Mouse (Mus musculus): ENCODE results near the gene Calcoco2. TPM values are rescaled to one million over a fixed set of nuclear protein-coding genes. Genes with fewer than 3 reads are reported as not detected.

The Calcoco2 gene
- polyA plus RNA-seq, 1 experiment from 2014 or later = 0.41 TPM

- 3% methylated on average over 3 of the region's 3 CpGs for WGBS
Measured at GRCm38 (mm10) chr11:96093361-96093760, 18.4 kb downstream of the Calcoco2 start.

GRCm38 (mm10) chr11:96092674-96093291 lies 19.0 kb downstream of the Calcoco2 start:
- Histone ChIP-seq H3K27me3 (ENCODE audit: control insufficient read depth, insufficient read depth, low read depth, low read length) (no peaks in the 10 kb centered on the region), H3K4me1 (replicated peaks; ENCODE audit: control insufficient read depth, insufficient read depth, low read length) (no peaks in the 10 kb centered on the region), H3K27ac (ENCODE audit: low read length) (no peak overlapping the region), H3K4me3 (ENCODE audit: low read length) (no peak overlapping the region), H3K4me2 (ENCODE audit: low read depth, low read length) (no peak overlapping the region), H3K9me3 (ENCODE audit: control insufficient read depth, low read length) (no peaks in the 10 kb centered on the region; the same call in 1 of the 2 replicates), H3K36me3 (ENCODE audit: control insufficient read depth, insufficient read depth, low read length) (no peaks in the 10 kb centered on the region), H3K9ac (ENCODE audit: low read length) (no peak overlapping the region)
- 40% methylated on average over 7 of the region's 7 CpGs for WGBS
- ATAC-seq (ENCODE audit: low read depth) = no peak

More at GRCm38 (mm10) chr11:96093361-96093760, 18.4 kb downstream of the Calcoco2 start:
- Histone ChIP-seq H3K4me1 (replicated peaks; ENCODE audit: control insufficient read depth, insufficient read depth, low read length) (no peaks in the 10 kb centered on the region), H3K27me3 (ENCODE audit: control insufficient read depth, insufficient read depth, low read depth, low read length) (no peaks in the 10 kb centered on the region), H3K9ac (ENCODE audit: low read length) (no peak overlapping the region), H3K27ac (ENCODE audit: low read length) (no peak overlapping the region), H3K9me3 (ENCODE audit: control insufficient read depth, low read length) (no peaks in the 10 kb centered on the region), H3K4me3 (ENCODE audit: low read length) (no peak overlapping the region), H3K4me2 (ENCODE audit: low read depth, low read length) (no peak overlapping the region), H3K36me3 (ENCODE audit: control insufficient read depth, insufficient read depth, low read length) (no peaks in the 10 kb centered on the region)
- no peak for ATAC-seq (ENCODE audit: low read depth)

DNA sequence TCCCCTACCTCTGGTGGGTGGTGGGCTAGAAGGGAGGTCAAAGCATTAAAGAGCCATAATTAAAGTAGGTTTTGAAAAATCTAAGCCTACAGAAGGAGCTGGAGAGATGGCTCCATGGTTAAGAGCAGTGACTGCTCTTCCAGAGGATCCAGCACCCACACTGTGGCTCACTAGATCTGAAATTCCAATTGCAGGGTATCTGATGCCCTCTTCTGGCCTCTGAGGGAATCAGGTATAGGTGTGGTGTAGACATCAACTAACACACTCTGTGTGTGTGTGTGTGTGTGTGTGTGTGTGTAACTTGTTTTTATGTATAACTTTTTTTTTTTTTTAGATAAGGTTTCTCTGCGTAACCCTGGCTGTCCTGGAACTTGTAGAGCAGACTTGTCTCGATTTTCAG lies 20.7 kb downstream of the Calcoco2 start:
- H3K9me3 ChIP-seq (ENCODE audit: control insufficient read depth, low read length) = no peaks in the 10 kb centered on the region; the same call in 1 of the 2 replicates
- no peak overlapping the region for H3K9ac ChIP-seq (ENCODE audit: low read length)
- no peaks in the 10 kb centered on the region for H3K36me3 ChIP-seq (ENCODE audit: control insufficient read depth, insufficient read depth, low read length)
- H3K27ac ChIP-seq (ENCODE audit: low read length) = no peak overlapping the region
- 66% methylated on average over 2 of the region's 2 CpGs for WGBS
- no peaks in the 10 kb centered on the region for H3K27me3 ChIP-seq (ENCODE audit: control insufficient read depth, insufficient read depth, low read depth, low read length)
- H3K4me3 ChIP-seq (ENCODE audit: low read length) = no peak overlapping the region
- no peak overlapping the region for H3K4me2 ChIP-seq (ENCODE audit: low read depth, low read length)
- no peaks in the 10 kb centered on the region for H3K4me1 ChIP-seq (replicated peaks; ENCODE audit: control insufficient read depth, insufficient read depth, low read length)
- ATAC-seq (ENCODE audit: low read depth) = no peak

- Histone ChIP-seq H3K9ac (ENCODE audit: low read length) (no peak overlapping the region), H3K4me1 (replicated peaks; ENCODE audit: control insufficient read depth, insufficient read depth, low read length) (no peaks in the 10 kb centered on the region), H3K9me3 (ENCODE audit: control insufficient read depth, low read length) (no peaks in the 10 kb centered on the region; the same call in 1 of the 2 replicates), H3K27ac (ENCODE audit: low read length) (no peak overlapping the region), H3K36me3 (ENCODE audit: control insufficient read depth, insufficient read depth, low read length) (no peaks in the 10 kb centered on the region), H3K4me3 (ENCODE audit: low read length) (no peak overlapping the region), H3K27me3 (ENCODE audit: control insufficient read depth, insufficient read depth, low read depth, low read length) (no peaks in the 10 kb centered on the region), H3K4me2 (ENCODE audit: low read depth, low read length) (no peak overlapping the region)
- no peak for ATAC-seq (ENCODE audit: low read depth)
- 87% methylated on average over 6 of the region's 6 CpGs for WGBS
Measured at GRCm38 (mm10) chr11:96087981-96088380, 23.8 kb downstream of the Calcoco2 start.

GRCm38 (mm10) chr11:96082682-96083081 lies 29.1 kb downstream of the Calcoco2 start:
- no peak for ATAC-seq (ENCODE audit: low read depth)
- no peak overlapping the region for H3K4me2 ChIP-seq (ENCODE audit: low read depth, low read length)
- no peak overlapping the region for H3K27ac ChIP-seq (ENCODE audit: low read length)
- H3K4me3 ChIP-seq (ENCODE audit: low read length) = no peak overlapping the region
- no peak overlapping the region for H3K9ac ChIP-seq (ENCODE audit: low read length)
- 50% methylated on average over 3 of the region's 3 CpGs for WGBS
- H3K36me3 ChIP-seq (ENCODE audit: control insufficient read depth, insufficient read depth, low read length) = no peaks in the 10 kb centered on the region
- no peaks in the 10 kb centered on the region for H3K27me3 ChIP-seq (ENCODE audit: control insufficient read depth, insufficient read depth, low read depth, low read length)
- no peaks in the 10 kb centered on the region for H3K4me1 ChIP-seq (replicated peaks; ENCODE audit: control insufficient read depth, insufficient read depth, low read length)
- no peaks in the 10 kb centered on the region for H3K9me3 ChIP-seq (ENCODE audit: control insufficient read depth, low read length)

GRCm38 (mm10) chr11:96080736-96081135 lies 31.0 kb downstream of the Calcoco2 start:
- Histone ChIP-seq H3K9me3 (ENCODE audit: control insufficient read depth, low read length) (no peaks in the 10 kb centered on the region), H3K4me3 (ENCODE audit: low read length) (no peak overlapping the region), H3K4me2 (ENCODE audit: low read depth, low read length) (no peak overlapping the region), H3K27me3 (ENCODE audit: control insufficient read depth, insufficient read depth, low read depth, low read length) (no peaks in the 10 kb centered on the region), H3K4me1 (replicated peaks; ENCODE audit: control insufficient read depth, insufficient read depth, low read length) (0 out of 2 replicates have a peak, but pooled peaks cover 2% of the 10 kb centered on the region), H3K36me3 (ENCODE audit: control insufficient read depth, insufficient read depth, low read length) (no peaks in the 10 kb centered on the region), H3K9ac (ENCODE audit: low read length) (no peak overlapping the region), H3K27ac (ENCODE audit: low read length) (no peak overlapping the region)
- no peak for ATAC-seq (ENCODE audit: low read depth)
- WGBS = 70% methylated on average over 5 of the region's 5 CpGs

- Histone ChIP-seq H3K9me3 (ENCODE audit: control insufficient read depth, low read length) (no peaks in the 10 kb centered on the region), H3K4me3 (ENCODE audit: low read length) (peak overlapping the region; percentile 74), H3K9ac (ENCODE audit: low read length) (peak overlapping the region; percentile 54), H3K4me1 (replicated peaks; ENCODE audit: control insufficient read depth, insufficient read depth, low read length) (peaks cover 13% of the 10 kb centered on the region), H3K4me2 (ENCODE audit: low read depth, low read length) (peak overlapping the region; percentile 63), H3K27ac (ENCODE audit: low read length) (peak overlapping the region; percentile 75), H3K27me3 (ENCODE audit: control insufficient read depth, insufficient read depth, low read depth, low read length) (no peaks in the 10 kb centered on the region), H3K36me3 (ENCODE audit: control insufficient read depth, insufficient read depth, low read length) (peaks cover 8% of the 10 kb centered on the region)
- WGBS = 63% methylated on average over 13 of the region's 13 CpGs
- no peak for ATAC-seq (ENCODE audit: low read depth)
Measured at GRCm38 (mm10) chr11:96076221-96077105, 35.3 kb downstream of the Calcoco2 start.

DNA sequence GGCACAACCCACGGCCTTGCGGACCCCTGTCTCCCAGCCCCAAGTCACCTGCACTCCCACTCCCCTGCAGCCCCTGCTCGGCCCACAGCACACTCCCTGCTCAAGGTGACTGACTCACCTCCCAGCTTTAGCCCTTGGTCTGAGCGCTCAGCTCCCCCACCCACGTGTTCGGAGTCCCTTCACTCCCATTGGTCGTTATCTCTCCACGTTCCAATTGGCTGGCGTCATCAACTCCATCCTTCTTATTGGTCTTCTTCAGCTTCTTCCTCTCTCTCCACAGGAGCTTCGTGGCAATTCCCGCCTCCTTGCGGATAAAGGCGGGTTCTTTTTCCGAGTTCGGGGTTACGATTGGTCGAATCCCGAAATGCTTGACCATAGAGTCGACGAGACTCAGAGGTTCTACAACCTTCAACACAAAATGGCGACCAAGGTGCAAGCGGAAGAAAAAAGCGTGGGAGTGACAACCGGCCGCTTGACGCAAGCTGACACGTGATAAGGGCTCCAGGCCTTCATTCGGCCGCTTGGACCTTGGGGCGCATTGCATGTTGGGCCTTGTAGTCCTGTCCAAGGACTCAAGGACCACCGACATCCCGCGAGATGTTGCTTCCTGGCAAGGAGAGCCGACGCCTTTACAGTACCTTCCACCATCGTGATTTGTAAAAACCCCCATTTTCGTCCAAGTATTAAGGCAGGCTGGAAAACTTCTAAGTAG lies 36.1 kb downstream of the Calcoco2 start, which contains the start of gene Atp5g1:
Atp5g1 (minus strand) TSS at position 162 of the 712 bp plus-strand sequence.
- Histone ChIP-seq H3K27ac (ENCODE audit: low read length) (peak within 1 kb of the TSS; percentile 75), H3K4me1 (replicated peaks; ENCODE audit: control insufficient read depth, insufficient read depth, low read length) (peaks cover 13% of the 10 kb centered on the region), H3K9ac (ENCODE audit: low read length) (peak within 1 kb of the TSS; percentile 87), H3K4me2 (ENCODE audit: low read depth, low read length) (peak within 1 kb of the TSS; percentile 86), H3K27me3 (ENCODE audit: control insufficient read depth, insufficient read depth, low read depth, low read length) (no peaks in the 10 kb centered on the region), H3K36me3 (ENCODE audit: control insufficient read depth, insufficient read depth, low read length) (peaks cover 13% of the 10 kb centered on the region), H3K4me3 (ENCODE audit: low read length) (peak within 1 kb of the TSS; percentile 74), H3K9me3 (ENCODE audit: control insufficient read depth, low read length) (no peaks in the 10 kb centered on the region)
- ATAC-seq (ENCODE audit: low read depth) = peak; percentile 97
- WGBS = under 1% methylated on average over 37 of the region's 37 CpGs

GRCm38 (mm10) chr11:96075177-96075508 lies 36.6 kb downstream of the Calcoco2 start:
- no peak for ATAC-seq (ENCODE audit: low read depth)
- Histone ChIP-seq H3K4me3 (ENCODE audit: low read length) (peak overlapping the region; percentile 74), H3K36me3 (ENCODE audit: control insufficient read depth, insufficient read depth, low read length) (peaks cover 15% of the 10 kb centered on the region), H3K9ac (ENCODE audit: low read length) (peak overlapping the region; percentile 87), H3K4me1 (replicated peaks; ENCODE audit: control insufficient read depth, insufficient read depth, low read length) (peaks cover 13% of the 10 kb centered on the region), H3K4me2 (ENCODE audit: low read depth, low read length) (peak overlapping the region; percentile 86), H3K9me3 (ENCODE audit: control insufficient read depth, low read length) (no peaks in the 10 kb centered on the region), H3K27ac (ENCODE audit: low read length) (peak overlapping the region; percentile 66), H3K27me3 (ENCODE audit: control insufficient read depth, insufficient read depth, low read depth, low read length) (no peaks in the 10 kb centered on the region)
- WGBS = under 1% methylated on average over 15 of the region's 15 CpGs

All from lung, embryonic 16.5 days (tissue).